Mouse (Mus musculus) CH12.LX (cell line): ENCODE data around the gene Wdr5. TPM values are rescaled to one million over a fixed set of nuclear protein-coding genes. Genes with fewer than 3 reads are reported as not detected.

Source experiments
- DNase-seq: peaks from one replicate; pipeline ENCODE4 v3.0.0-alpha.2; 2013; ENCODE audit errors: extremely low read depth
- H3K27ac ChIP-seq: 2 replicates; pipeline ENCODE4 v1.5.1; 2012; ENCODE audit warnings: low read depth, mild to moderate bottlenecking, control low read depth, moderate library complexity; ENCODE audit not compliant: insufficient read depth
- H3K27me3 ChIP-seq: replicated peaks from 2 replicates; pipeline ENCODE3; 2012; ENCODE audit warnings: inconsistent platforms
- H3K36me3 ChIP-seq, 2 experiments: replicated peaks in 1 of 2; 2 replicates each; pipeline versions ENCODE3 to v1.6.1; 2012; ENCODE audit warnings: inconsistent platforms in 1 of 2, low read length in 1 of 2, mild to moderate bottlenecking in 1 of 2, mixed read lengths in 1 of 2, moderate library complexity in 1 of 2; ENCODE audit not compliant: control insufficient read depth in 1 of 2, insufficient read depth in 1 of 2
- H3K4me1 ChIP-seq, 2 experiments: 2 replicates each; pipeline ENCODE4 v1.6.1; 2012; ENCODE audit warnings: inconsistent platforms in 1 of 2, moderate library complexity in 1 of 2; ENCODE audit not compliant: insufficient read depth in 2 of 2, control insufficient read depth in 1 of 2
- H3K4me2 ChIP-seq: 2 replicates; pipeline ENCODE4 v1.6.1; 2012; ENCODE audit warnings: low read depth, mild to moderate bottlenecking, control low read depth; ENCODE audit not compliant: poor library complexity, insufficient read depth, severe bottlenecking
- H3K4me3 ChIP-seq, 3 experiments: fragments of 150-350 bp in 1 of 3; sonication (generic) in 1 of 3; replicated peaks in 1 of 3; 2 replicates each; pipeline versions ENCODE3 to v1.5.1; 2011 to 2012; ENCODE audit warnings: low read depth in 2 of 3, low read length in 2 of 3, mild to moderate bottlenecking in 2 of 3, moderate library complexity in 2 of 3, control low read depth in 1 of 3, improper control_type of control experiment in 1 of 3, inconsistent platforms in 1 of 3, mixed read lengths in 1 of 3; ENCODE audit not compliant: poor library complexity in 1 of 3
- H3K79me2 ChIP-seq: replicated peaks from 2 replicates; pipeline ENCODE4 v1.6.1; 2012; ENCODE audit warnings: mild to moderate bottlenecking, moderate library complexity; ENCODE audit not compliant: control insufficient read depth, poor library complexity, insufficient read depth, severe bottlenecking; ENCODE audit errors: extremely low read depth
- H3K9ac ChIP-seq: 2 replicates; pipeline ENCODE4 v1.6.1; 2012; ENCODE audit warnings: low read depth, mild to moderate bottlenecking, control low read depth, moderate library complexity; ENCODE audit not compliant: insufficient read depth
- H3K9me3 ChIP-seq: replicated peaks from 2 replicates; pipeline ENCODE3; 2012; ENCODE audit warnings: low read length, inconsistent platforms, mixed read lengths
- CHD1 ChIP-seq: IDR thresholded peaks from 2 replicates; pipeline ENCODE4 v1.6.1; 2012; ENCODE audit warnings: low read depth, low read length, improper control_type of control experiment, inconsistent platforms
- CTCF ChIP-seq, 2 experiments: IDR thresholded peaks in 1 of 2; conservative IDR thresholded peaks in 1 of 2; 2 replicates each; pipeline ENCODE4 v1.5.1; 2011 to 2012; ENCODE audit warnings: low read depth in 2 of 2, low read length in 2 of 2, improper control_type of control experiment in 1 of 2, inconsistent platforms in 1 of 2, mild to moderate bottlenecking in 1 of 2, moderate library complexity in 1 of 2
- E2F4 ChIP-seq: IDR thresholded peaks from 2 replicates; pipeline ENCODE4 v1.6.1; 2011; ENCODE audit warnings: low read depth, low read length, improper control_type of control experiment; ENCODE audit not compliant: insufficient replicate concordance
- HCFC1 ChIP-seq: IDR thresholded peaks from 2 replicates; pipeline ENCODE4 v1.6.1; 2012; ENCODE audit warnings: low read depth, mild to moderate bottlenecking, inconsistent platforms, low read length, improper control_type of control experiment
- JUN ChIP-seq: IDR thresholded peaks from 2 replicates; pipeline ENCODE4 v1.6.1; 2011; ENCODE audit warnings: low read depth, mild to moderate bottlenecking, low read length, improper control_type of control experiment, moderate library complexity; ENCODE audit not compliant: insufficient read depth
- JUND ChIP-seq: conservative IDR thresholded peaks from 2 replicates; pipeline ENCODE4 v1.6.1; 2011; ENCODE audit warnings: low read depth, low read length, improper control_type of control experiment
- MAFK ChIP-seq: IDR thresholded peaks from 2 replicates; pipeline ENCODE4 v1.6.1; 2011; ENCODE audit warnings: low read length, improper control_type of control experiment; ENCODE audit not compliant: insufficient replicate concordance
- MEF2A ChIP-seq: IDR thresholded peaks from 2 replicates; pipeline ENCODE4 v1.6.1; 2014; ENCODE audit warnings: low read depth, mild to moderate bottlenecking, inconsistent platforms, low read length, improper control_type of control experiment, borderline replicate concordance
- MXI1 ChIP-seq: IDR thresholded peaks from 2 replicates; pipeline ENCODE4 v1.6.1; 2011; ENCODE audit warnings: mild to moderate bottlenecking, low read depth, low read length, improper control_type of control experiment
- MYC ChIP-seq: IDR thresholded peaks from 2 replicates; pipeline ENCODE4 v1.6.1; 2011; ENCODE audit warnings: low read depth, mild to moderate bottlenecking, improper control_type of control experiment, low read length
- NRF1 ChIP-seq: IDR thresholded peaks from 2 replicates; pipeline ENCODE4 v1.6.1; 2014; ENCODE audit warnings: low read depth, mild to moderate bottlenecking, inconsistent platforms, low read length, improper control_type of control experiment, moderate library complexity
- PAX5 ChIP-seq: IDR thresholded peaks from 2 replicates; pipeline ENCODE4 v1.6.1; 2012; ENCODE audit warnings: low read length, inconsistent platforms, mixed read lengths
- POLR2A ChIP-seq: IDR thresholded peaks from 2 replicates; pipeline ENCODE4 v1.6.1; 2011; ENCODE audit warnings: low read depth, mild to moderate bottlenecking, improper control_type of control experiment, low read length
- POLR2AphosphoS2 ChIP-seq: IDR thresholded peaks from 2 replicates; pipeline ENCODE4 v1.6.1; 2011; ENCODE audit warnings: low read depth, low read length, improper control_type of control experiment
- RAD21 ChIP-seq: IDR thresholded peaks from 2 replicates; pipeline ENCODE4 v1.6.1; 2011; ENCODE audit warnings: low read depth, mild to moderate bottlenecking, low read length, improper control_type of control experiment, moderate library complexity
- RCOR1 ChIP-seq: conservative IDR thresholded peaks from 2 replicates; pipeline ENCODE4 v1.6.1; 2012; ENCODE audit warnings: low read depth, mild to moderate bottlenecking, inconsistent platforms, low read length, improper control_type of control experiment
- SMC3 ChIP-seq: IDR thresholded peaks from 2 replicates; pipeline ENCODE4 v1.6.1; 2011; ENCODE audit warnings: low read depth, low read length, improper control_type of control experiment
- TBP ChIP-seq: conservative IDR thresholded peaks from 2 replicates; pipeline ENCODE4 v1.6.1; 2011; ENCODE audit warnings: low read depth, low read length, improper control_type of control experiment
- TCF12 ChIP-seq: IDR thresholded peaks from 2 replicates; pipeline ENCODE4 v1.6.1; 2014; ENCODE audit warnings: low read depth, mild to moderate bottlenecking, inconsistent platforms, low read length, improper control_type of control experiment
- UBTF ChIP-seq: IDR thresholded peaks from 2 replicates; pipeline ENCODE4 v1.6.1; 2012; ENCODE audit warnings: low read depth, mild to moderate bottlenecking, inconsistent platforms, low read length, improper control_type of control experiment, moderate library complexity
- USF1 ChIP-seq: IDR thresholded peaks from 2 replicates; pipeline ENCODE4 v1.6.1; 2014; ENCODE audit warnings: low read depth, mild to moderate bottlenecking, inconsistent platforms, low read length, improper control_type of control experiment
- USF2 ChIP-seq: conservative IDR thresholded peaks from 2 replicates; pipeline ENCODE4 v1.6.1; 2011; ENCODE audit warnings: low read depth, low read length, improper control_type of control experiment
- ZC3H11A ChIP-seq: IDR thresholded peaks from 2 replicates; pipeline ENCODE4 v1.6.1; 2012; ENCODE audit warnings: low read depth, mild to moderate bottlenecking, inconsistent platforms, low read length, improper control_type of control experiment
- ZKSCAN1 ChIP-seq: IDR thresholded peaks from 2 replicates; pipeline ENCODE4 v1.6.1; 2012; ENCODE audit warnings: low read depth, inconsistent platforms, low read length, improper control_type of control experiment, borderline replicate concordance
- ZMIZ1 ChIP-seq: IDR thresholded peaks from 2 replicates; pipeline ENCODE4 v1.6.1; 2012; ENCODE audit warnings: low read depth, mild to moderate bottlenecking, inconsistent platforms, low read length, improper control_type of control experiment
- dilution Hi-C: fragments of 300-500 bp; cut with MboI; formaldehyde crosslinking; loops from 2 replicates; pipeline ENCODE4 v1.14.3; 2020; ENCODE audit warnings: low sequenced_read_pairs; ENCODE audit not compliant: extremely low pct_unique_long_range_greater_than_20kb, extremely low pct_ligation_motif_present
- in situ Hi-C: fragments of 300-500 bp; cut with MboI; formaldehyde crosslinking; loops from 3 replicates; pipeline ENCODE4 v1.14.3; 2019; ENCODE audit warnings: low sequenced_read_pairs, low pct_ligation_motif_present, low pct_unique_long_range_greater_than_20kb, mixed read lengths
- polyA plus RNA-seq: library from polyadenylated mRNA; unstranded; fragments of >175 nt; gene quantifications from 2 replicates; pipeline ENCODE4 v1.2.1, GENCODE M21; 2012; ENCODE audit warnings: low read depth; ENCODE audit not compliant: insufficient read length
- total RNA-seq, 2 experiments: library from RNA; depleted of rRNA; stranded (reverse); fragments of 300-350 nt in 1 of 2; fragments of >200 nt in 1 of 2; gene quantifications; 2 replicates each; pipeline ENCODE4 v1.2.3; 2012 to 2014

The Wdr5 gene
- total and polyA plus RNA-seq, 3 experiments = 33.9 to 56.0 (median 54.8) TPM

GRCm38 (mm10) chr2:27582112-27582511 lies 67.2 kb downstream of the Wdr5 start:
- in situ Hi-C loops (no loop called here), dilution Hi-C loops (no loop called here)
- H3K9ac ChIP-seq = no peak overlapping the region
- no peaks in the 10 kb centered on the region for H3K79me2 ChIP-seq
- no peak for TF ChIP-seq HCFC1
- no peak for TF ChIP-seq CHD1
- no peak for TF ChIP-seq ZMIZ1
- no peak for TF ChIP-seq POLR2A
- TF ChIP-seq UBTF = no peak
- TF ChIP-seq PAX5 = no peak
- no peak for TF ChIP-seq USF1
- TF ChIP-seq CTCF (conservative IDR thresholded peaks at IDR 0.05 in 1 of 2, IDR thresholded peaks at IDR 0.05 in 1 of 2; ENCODE audit: low read depth in 2 of 2, low read length in 2 of 2) = no peak
- no peak for TF ChIP-seq E2F4
- TF ChIP-seq JUN = no peak
- TF ChIP-seq ZKSCAN1 = no peak
- TF ChIP-seq SMC3 = no peak
- TF ChIP-seq JUND = no peak
- no peaks in the 10 kb centered on the region for H3K4me1 ChIP-seq
- H3K9me3 ChIP-seq = peaks cover 11% of the 10 kb centered on the region
- H3K4me2 ChIP-seq = no peak overlapping the region
- no peak overlapping the region for H3K4me3 ChIP-seq
- DNase-seq = no peak
- H3K27ac ChIP-seq = no peak overlapping the region
- peaks cover 82% of the 10 kb centered on the region for H3K27me3 ChIP-seq
- no peaks in the 10 kb centered on the region for H3K36me3 ChIP-seq

- in situ Hi-C loops = no loop called here
- H3K27ac ChIP-seq = no peak overlapping the region
- no peak overlapping the region for H3K9ac ChIP-seq
- peaks cover 85% of the 10 kb centered on the region for H3K27me3 ChIP-seq
- dilution Hi-C loops = no loop called here
- TF ChIP-seq MXI1 (no peak), POLR2AphosphoS2 (no peak), MAFK (no peak), NRF1 (no peak), TCF12 (no peak), JUN (no peak), MEF2A (no peak), RCOR1 (no peak), USF2 (no peak), JUND (no peak), TBP (no peak), ZC3H11A (no peak), MYC (no peak), RAD21 (no peak), SMC3 (no peak)
- H3K4me3 ChIP-seq = no peak overlapping the region
- H3K9me3 ChIP-seq = peaks cover 11% of the 10 kb centered on the region
- H3K36me3 ChIP-seq = no peaks in the 10 kb centered on the region
- no peaks in the 10 kb centered on the region for H3K4me1 ChIP-seq
- H3K79me2 ChIP-seq = no peaks in the 10 kb centered on the region
- DNase-seq = no peak
- H3K4me2 ChIP-seq = no peak overlapping the region
Measured at GRCm38 (mm10) chr2:27583019-27583418, 68.1 kb downstream of the Wdr5 start.
